Mouse (Mus musculus): ENCODE results near the gene Cops4.

Gene Cops4

DNA sequence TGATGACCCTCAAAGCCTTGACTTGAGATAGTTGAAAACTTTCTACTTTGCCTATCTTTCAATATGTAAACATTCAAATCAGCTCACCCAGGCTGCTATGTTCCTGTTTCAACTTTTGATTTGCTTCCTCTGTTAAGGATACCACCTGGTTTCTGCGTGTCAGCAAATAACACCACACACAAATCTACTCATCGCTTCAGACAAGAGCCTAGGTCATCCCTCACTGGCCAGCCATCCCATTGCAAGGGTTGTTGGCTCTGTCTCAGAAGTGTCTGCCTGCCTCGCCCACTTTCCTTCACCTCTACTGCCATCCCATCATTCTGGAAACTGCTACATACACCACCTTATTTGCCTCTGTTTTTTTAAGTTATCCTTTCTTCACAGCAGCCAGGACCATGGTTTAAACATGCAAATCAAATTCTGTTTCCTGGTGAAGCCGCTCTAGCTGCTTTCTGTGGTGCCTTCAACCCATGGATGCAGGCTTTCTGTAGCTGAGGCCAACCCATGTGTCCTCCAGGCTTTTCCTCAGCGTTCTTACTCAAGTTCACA is 60.8 kb downstream of the Cops4 start:
- no peak for DNase-seq (ENCODE audit: low read depth, low spot score)

DNA sequence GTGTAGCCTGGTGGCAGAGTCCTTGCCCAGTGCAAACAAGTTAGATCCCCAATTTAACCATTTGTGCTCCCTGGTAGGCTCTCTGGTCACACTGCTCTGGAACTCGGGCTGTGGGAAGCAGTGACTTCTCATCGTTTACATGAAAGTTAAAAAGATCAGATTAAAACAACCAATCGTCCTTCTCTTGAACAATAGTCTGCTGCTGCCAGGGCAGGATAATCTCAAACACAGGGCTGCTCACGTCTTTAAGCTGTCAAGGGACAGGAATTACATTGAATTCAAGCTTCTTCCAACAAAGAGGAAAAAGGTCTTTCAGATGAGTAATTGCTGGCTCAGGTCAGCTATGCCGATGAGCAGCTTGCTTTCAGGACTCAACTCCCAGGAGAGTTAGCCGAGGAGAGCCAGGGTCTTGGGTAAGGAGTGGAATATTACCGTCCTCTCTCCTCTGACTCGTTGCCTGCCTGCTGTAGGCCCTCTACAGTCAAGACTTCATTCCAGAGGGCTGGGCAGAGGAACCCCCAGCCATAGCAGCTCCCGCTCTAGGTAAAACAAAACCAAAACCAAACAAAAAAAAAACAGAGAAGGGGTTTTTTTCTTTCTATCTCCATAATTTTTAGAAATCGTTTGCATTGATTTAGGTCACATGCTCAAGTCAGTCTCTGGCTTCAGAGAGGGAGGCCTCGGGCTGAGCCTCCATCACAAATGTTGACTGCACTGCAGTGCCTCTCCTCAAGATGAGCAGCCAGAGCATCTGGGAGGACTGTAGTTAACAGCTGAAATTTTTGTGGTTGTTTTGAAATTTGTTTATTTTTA is 63.7 kb downstream of the Cops4 start:
- DNase-seq (ENCODE audit: low read depth, low spot score): no peak

DNA sequence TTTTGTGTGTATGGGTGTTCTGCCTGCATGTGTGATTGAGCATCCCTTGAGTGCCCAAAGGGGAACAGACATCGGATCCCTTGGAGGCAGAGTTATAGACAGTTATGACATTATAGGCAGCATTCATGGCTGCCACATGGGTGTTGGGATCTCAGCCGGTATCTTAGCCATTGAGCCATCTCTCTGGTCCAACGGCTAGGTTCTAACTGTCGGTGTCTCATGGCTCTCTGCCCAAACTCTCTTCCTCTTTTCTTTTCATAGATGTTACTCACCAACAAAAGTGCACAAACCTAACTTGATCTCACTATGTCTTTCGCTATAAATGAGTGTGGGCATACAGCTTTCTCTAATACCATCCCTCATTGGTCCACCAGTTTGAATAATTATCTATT is 64.3 kb downstream of the Cops4 start:
- DNase-seq (ENCODE audit: low read depth, low spot score): peak; percentile 7

DNA sequence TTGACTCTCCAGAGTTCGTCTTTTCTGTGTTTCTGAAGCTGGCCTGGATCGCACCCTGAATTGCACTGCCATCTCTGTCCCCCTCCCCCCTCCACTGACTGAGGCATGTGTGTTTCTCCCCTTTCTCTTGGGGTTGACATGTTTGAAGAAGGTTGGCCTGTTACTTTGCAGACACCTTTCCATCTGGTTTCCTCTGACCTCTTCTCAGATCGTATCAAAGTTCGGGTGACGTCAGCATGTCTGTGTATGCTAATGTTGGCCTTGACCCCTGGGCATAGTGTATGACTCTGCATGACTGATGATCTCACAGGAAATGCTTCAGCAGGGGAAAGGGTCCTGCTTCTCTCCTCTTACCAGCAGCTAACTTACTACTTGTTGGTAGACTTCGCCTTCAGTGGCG is 65.0 kb downstream of the Cops4 start:
- no peak for DNase-seq (ENCODE audit: low read depth, low spot score)

DNA sequence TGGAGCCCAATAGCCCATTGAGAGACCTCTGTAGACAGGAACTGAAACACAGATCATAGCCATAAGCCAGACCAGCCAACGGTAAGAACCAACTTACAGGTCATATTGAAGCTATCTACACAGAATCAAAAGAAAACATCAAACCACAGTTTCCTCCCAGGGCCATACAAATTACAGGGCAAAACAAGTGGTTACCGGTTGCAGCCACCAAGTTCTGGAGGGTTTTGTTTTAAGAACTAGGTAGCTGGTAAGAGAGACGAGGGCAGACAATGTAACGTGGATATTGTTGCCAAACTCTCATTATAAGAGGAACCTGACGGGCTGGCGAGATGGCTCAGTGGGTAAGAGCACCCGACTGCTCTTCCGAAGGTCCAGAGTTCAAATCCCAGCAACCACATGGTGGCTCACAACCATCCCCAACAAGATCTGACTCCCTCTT is 67.1 kb downstream of the Cops4 start:
- DNase-seq (ENCODE audit: low read depth, low spot score): no peak

DNA sequence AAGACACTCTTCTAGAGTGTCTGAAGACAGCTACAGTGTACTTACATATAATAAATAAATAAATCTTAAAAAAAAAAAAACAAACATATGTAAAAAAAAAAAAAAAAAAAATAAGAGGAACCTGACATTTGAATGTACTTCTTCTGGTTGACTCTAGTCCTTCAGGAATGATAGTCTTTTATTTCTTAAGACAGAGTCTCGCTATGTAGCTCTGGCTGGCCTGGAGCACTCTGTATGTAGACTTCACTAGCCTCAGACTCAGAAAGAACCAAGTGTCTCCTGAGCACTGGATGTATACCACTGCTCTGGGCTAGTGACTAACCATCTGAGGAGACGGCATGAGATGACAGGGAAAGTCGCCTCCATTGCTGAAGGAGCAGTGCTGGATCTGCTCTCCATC is 67.5 kb downstream of the Cops4 start:
- DNase-seq (ENCODE audit: low read depth, low spot score): no peak

DNA sequence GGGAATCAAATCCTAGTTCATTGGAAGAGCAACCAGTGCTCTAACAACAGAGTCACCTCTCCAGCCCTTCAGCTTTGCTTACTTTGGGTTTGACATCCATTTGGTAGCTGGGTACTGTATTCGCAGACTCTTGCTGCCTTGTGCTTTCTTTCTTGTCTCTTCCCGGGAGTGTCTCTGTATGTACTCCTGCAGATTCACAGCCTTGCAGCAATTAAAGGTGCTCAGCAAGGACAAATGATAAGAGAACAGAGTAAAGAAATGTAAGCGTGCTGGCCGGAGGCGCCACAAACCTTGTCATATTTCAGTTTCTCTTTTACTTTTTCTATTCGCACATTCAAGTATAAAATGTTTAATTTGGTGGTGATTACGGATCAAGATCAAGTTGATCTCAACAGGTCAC is 69.0 kb downstream of the Cops4 start:
- no peak for DNase-seq (ENCODE audit: low read depth, low spot score)

DNA sequence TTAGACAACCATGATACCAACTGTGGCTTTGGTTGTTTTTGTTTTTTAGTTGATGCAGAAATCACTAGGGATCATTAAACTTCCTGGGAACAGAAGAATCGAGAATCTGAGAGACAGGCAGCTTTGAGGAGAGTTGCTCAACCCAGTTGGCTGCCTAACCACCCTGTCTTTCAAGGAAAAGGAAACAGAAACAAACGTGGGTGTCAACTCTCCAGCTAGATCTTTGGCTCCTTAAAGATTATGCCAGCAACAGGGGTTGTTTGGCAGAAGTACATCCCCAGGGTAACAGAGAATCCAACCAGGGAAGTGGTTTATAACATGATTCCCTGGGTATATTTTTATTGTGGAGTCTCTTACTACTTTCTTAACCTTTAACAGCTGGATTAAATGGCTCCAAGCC is 69.5 kb downstream of the Cops4 start:
- DNase-seq (ENCODE audit: low read depth, low spot score): peak; percentile 11

DNA sequence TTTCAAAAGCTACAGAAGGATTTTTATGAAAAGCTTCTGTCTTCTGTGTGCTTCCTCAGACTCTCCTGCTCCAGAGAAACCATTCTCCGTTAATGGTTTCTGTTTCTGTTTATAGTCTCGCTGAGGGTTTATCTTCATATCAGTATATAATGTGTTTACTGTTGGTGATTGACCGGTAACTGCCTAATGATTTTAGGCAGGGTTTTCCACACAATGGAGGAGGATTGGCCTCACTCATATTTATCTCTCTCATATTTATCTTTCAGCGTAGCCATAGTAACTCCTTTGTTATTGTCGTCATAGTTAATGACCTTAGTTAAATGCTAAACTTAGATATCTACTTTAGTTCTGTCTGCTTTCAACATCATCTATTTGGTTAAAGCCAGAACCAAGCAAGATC is 72.4 kb downstream of the Cops4 start:
- DNase-seq (ENCODE audit: low read depth, low spot score): no peak

DNA sequence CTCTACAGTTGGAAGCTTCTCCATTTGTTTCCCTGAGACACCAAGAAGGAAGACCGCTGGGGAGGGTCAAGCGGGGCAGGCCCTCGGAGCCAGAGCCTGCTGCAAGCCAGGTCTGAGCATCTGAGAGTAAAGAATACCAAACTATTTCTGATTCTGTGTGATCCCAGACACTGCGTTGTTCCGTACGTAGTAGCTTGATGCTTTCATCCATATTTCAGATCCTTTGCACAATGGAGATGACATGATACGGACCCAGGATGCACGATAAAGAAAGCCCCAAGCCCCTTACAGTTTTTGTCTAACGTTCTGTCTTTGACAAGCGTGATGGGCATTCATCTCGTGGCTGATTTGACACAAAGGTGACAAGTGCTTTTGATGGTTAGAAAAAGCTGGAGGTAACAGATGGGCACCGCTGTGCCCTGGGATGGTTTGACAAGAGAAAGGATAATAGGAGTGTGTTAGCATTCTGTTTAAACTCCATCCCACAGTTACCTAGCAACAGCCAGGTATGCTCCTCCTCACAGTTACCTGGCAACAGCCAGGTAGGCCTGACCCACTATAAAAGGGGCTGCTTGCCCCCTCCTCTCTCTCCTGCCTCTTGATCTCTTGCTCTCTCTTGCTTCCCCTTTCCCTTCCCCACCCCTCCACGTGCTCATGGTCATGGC is 76.8 kb downstream of the Cops4 start:
- DNase-seq (ENCODE audit: low read depth, low spot score): no peak

DNA sequence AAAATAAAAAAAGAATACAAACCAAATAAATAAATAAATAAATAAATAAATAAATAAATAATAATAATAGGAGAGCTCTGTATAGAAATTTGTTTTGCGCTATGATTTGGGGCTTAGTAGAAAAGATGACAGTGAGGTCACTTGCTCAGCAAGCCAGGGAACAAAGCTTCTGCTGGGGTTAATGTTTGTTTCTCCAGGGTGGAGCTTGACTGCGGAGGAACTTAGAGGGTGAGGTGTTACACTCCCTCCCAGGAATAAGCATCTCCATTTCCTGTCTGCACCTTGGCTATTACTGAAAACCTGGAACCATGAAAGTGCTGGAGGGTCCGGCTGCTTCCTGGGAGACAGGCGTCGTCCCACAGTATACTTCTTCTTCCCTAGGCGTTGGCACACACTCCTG is 77.9 kb downstream of the Cops4 start:
- no peak for DNase-seq (ENCODE audit: low read depth, low spot score)
